Comparison of ENCODE assay signal across 12 mouse cellular contexts in genomic region chr2:161349110-161349509, GRCm38 (mm10).
DNase-seq lines count a peak whose midpoint lies in the region; ATAC-seq lines count a peak whose summit lies in the region.
"Had no signal": no experiment of that assay in that cellular context is flagged by ENCODE, and none has a peak within 500 bp of the region (broad histone marks: within the 10 kb centered on the region; RNA-seq: fewer than 3 reads in every experiment).

No protein-coding gene starts in this region.

- peaks cover 25% of the 10 kb centered on the region for H3K27me3 ChIP-seq in midbrain, embryonic 12.5 days

- 10% methylated on average over 4 of the region's 4 CpGs for WGBS in midbrain, embryonic 12.5 days

- H3K4me3 ChIP-seq in midbrain, embryonic 12.5 days, result no peak overlapping the region

- peaks cover 8% of the 10 kb centered on the region for H3K4me1 ChIP-seq in midbrain, embryonic 12.5 days

- peak; percentile 91 for ATAC-seq in midbrain, embryonic 12.5 days (ENCODE audit: low FRiP score, low read depth)

- peak; percentile 31 for DNase-seq in embryo, embryonic 11 days
- DNase-seq in embryo, embryonic 9.5 days (ENCODE audit: extremely low spot score), result no peak
- peak; percentile 32 to 36 for DNase-seq in right cerebral cortex, postnatal 10 days (ENCODE audit: low spot score in 2 of 2)
- DNase-seq in right cerebral cortex, postnatal 25 days, result no peak
- DNase-seq in yolk sac, embryonic 10.5 days (ENCODE audit: low spot score), result no peak
- no peak for DNase-seq in ovary, adult 18-20 months (ENCODE audit: low spot score)
- no peak for DNase-seq in heart, adult 11 months
- DNase-seq: adrenal gland, postnatal 14 days; cerebellum, adult 11 months; heart, postnatal 10 days; kidney, adult 2 months had no signal

- no peaks in the 10 kb centered on the region for H3K9me3 ChIP-seq in midbrain, embryonic 12.5 days

- H3K36me3 ChIP-seq in midbrain, embryonic 12.5 days, result no peaks in the 10 kb centered on the region

- no peak overlapping the region for H3K9ac ChIP-seq in midbrain, embryonic 12.5 days (replicated peaks)

- peak overlapping the region; percentile 42 for H3K27ac ChIP-seq in midbrain, embryonic 12.5 days (replicated peaks)

- H3K4me2 ChIP-seq in midbrain, embryonic 12.5 days (replicated peaks), result 0 out of 2 replicates have a peak overlapping the region, but pooled peaks have one; percentile 9

Comparison
In these comparisons a context has a peak if more than half of its experiments do, and no peak if none do; other contexts are left out.
1. DNase-seq: peak in embryo, embryonic 11 days (single experiment) and right cerebral cortex, postnatal 10 days (2 of 2); none in embryo, embryonic 9.5 days (single experiment), right cerebral cortex, postnatal 25 days (single experiment), yolk sac, embryonic 10.5 days (single experiment), ovary, adult 18-20 months (single experiment) and heart, adult 11 months (single experiment).